ENCODE assay signal across 19 mouse cellular contexts in the genomic region with DNA sequence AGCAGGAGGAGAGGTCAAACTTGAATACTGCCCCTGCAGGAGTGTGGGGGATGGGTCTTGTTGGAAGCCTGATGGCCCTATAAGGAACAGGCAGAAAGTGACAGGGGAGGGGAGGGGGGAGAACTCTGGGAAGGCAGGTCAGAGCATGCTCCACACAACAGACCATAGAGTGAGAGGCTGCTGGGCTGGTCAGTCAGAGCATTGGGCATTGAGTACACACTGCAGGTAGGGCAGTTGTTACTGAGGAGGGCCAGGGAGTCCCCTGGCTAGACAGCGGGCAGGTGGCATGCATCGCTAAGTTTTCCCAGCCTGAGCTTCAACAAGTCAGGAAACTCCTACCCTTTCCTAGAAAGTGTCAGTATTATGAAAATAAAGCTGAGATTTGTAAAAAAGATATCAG.
"Had no signal": no experiment of that assay in that cellular context is flagged by ENCODE, and none has a peak within 500 bp of the region (broad histone marks: within the 10 kb centered on the region; RNA-seq: fewer than 3 reads in every experiment).

No protein-coding gene starts in this region.

- DNase-seq: lung, adult 2 months; lung, postnatal 10 days; lung, postnatal 4 days; midbrain, embryonic 14.5 days; retina, postnatal 1 day; right cerebral cortex, adult 18-20 months; right cerebral cortex, postnatal 25 days; right cerebral cortex, postnatal 4 days; spleen, adult 18-20 months; thymus, adult 18-20 months; thymus, postnatal 14 days; thymus, postnatal 36 days had no signal

- H3K4me3 ChIP-seq: lung, embryonic 15.5 days; midbrain, embryonic 10.5 days; midbrain, embryonic 12.5 days; myocyte; neural tube, embryonic 13.5 days; neural tube, embryonic 15.5 days had no signal

- H3K4me2 ChIP-seq: lung, embryonic 15.5 days; midbrain, embryonic 12.5 days; neural tube, embryonic 13.5 days; neural tube, embryonic 15.5 days had no signal

- H3K9me3 ChIP-seq: lung, embryonic 15.5 days; midbrain, embryonic 10.5 days; midbrain, embryonic 12.5 days; neural tube, embryonic 13.5 days; neural tube, embryonic 15.5 days had no signal

- ATAC-seq: midbrain, embryonic 16.5 days had no signal

- H3K9ac ChIP-seq: lung, embryonic 15.5 days; midbrain, embryonic 12.5 days; neural tube, embryonic 13.5 days; neural tube, embryonic 15.5 days had no signal

- H3K27me3 ChIP-seq: lung, embryonic 15.5 days; midbrain, embryonic 12.5 days had no signal

- H3K36me3 ChIP-seq: lung, embryonic 15.5 days; midbrain, embryonic 10.5 days; midbrain, embryonic 12.5 days; neural tube, embryonic 13.5 days; neural tube, embryonic 15.5 days had no signal

- H3K27ac ChIP-seq: lung, embryonic 15.5 days; midbrain, embryonic 10.5 days; midbrain, embryonic 12.5 days; neural tube, embryonic 13.5 days; neural tube, embryonic 15.5 days had no signal
